ENCODE assay signal across 18 mouse cellular contexts in genomic region chr19:32583091-32583766, GRCm38 (mm10).
"Had no signal": no experiment of that assay in that cellular context is flagged by ENCODE, and none has a peak within 500 bp of the region (broad histone marks: within the 10 kb centered on the region; RNA-seq: fewer than 3 reads in every experiment).

No protein-coding gene starts in this region.

- H3K9ac ChIP-seq: kidney, embryonic 15.5 days; liver, embryonic 13.5 days; midbrain, embryonic 12.5 days had no signal

- H3K9me3 ChIP-seq: kidney, embryonic 15.5 days; liver, embryonic 13.5 days; midbrain, embryonic 12.5 days had no signal

- H3K4me3 ChIP-seq: kidney, embryonic 15.5 days; left cerebral cortex, adult 2 months; liver, embryonic 13.5 days; midbrain, embryonic 12.5 days; myocyte had no signal

- H3K27me3 ChIP-seq: kidney, embryonic 15.5 days; liver, embryonic 13.5 days; midbrain, embryonic 12.5 days had no signal

- H3K4me1 ChIP-seq: liver, embryonic 13.5 days; midbrain, embryonic 12.5 days had no signal

- H3K27ac ChIP-seq: kidney, embryonic 15.5 days; left cerebral cortex, adult 2 months; liver, embryonic 13.5 days; midbrain, embryonic 12.5 days; stomach, postnatal 0 days had no signal

- ATAC-seq: midbrain, embryonic 16.5 days had no signal

- H3K36me3 ChIP-seq: kidney, embryonic 15.5 days; liver, embryonic 13.5 days; midbrain, embryonic 12.5 days had no signal

- DNase-seq: kidney, adult 11 months; kidney, adult 8-10 months; kidney, postnatal 10 days; kidney, postnatal 36 days; layer of hippocampus, postnatal 36 days; liver, embryonic 13.5 days; lung, adult 2 months; right cerebral cortex, adult 18-20 months; right cerebral cortex, postnatal 14 days; right cerebral cortex, postnatal 4 days; thymus, adult 2 months; thymus, postnatal 25 days had no signal

- H3K4me2 ChIP-seq: kidney, embryonic 15.5 days; liver, embryonic 13.5 days; midbrain, embryonic 12.5 days had no signal
